Mouse (Mus musculus): ENCODE data around the gene Xpr1. TPM values are rescaled to one million over a fixed set of nuclear protein-coding genes. Genes with fewer than 3 reads are reported as not detected.

Gene Xpr1
- polyA plus RNA-seq, 1 experiment from 2014 or later, result 7.5 TPM

GRCm38 (mm10) chr1:155320091-155320833 lies 97.0 kb downstream of the Xpr1 start:
- Histone ChIP-seq H3K9ac (ENCODE audit: low read length) (no peak overlapping the region), H3K27ac (ENCODE audit: low read length) (no peak overlapping the region), H3K4me3 (ENCODE audit: low read length) (no peak overlapping the region), H3K9me3 (ENCODE audit: control insufficient read depth, low read length) (no peaks in the 10 kb centered on the region), H3K27me3 (ENCODE audit: control insufficient read depth, insufficient read depth, low read depth, low read length) (no peaks in the 10 kb centered on the region), H3K4me2 (ENCODE audit: low read depth, low read length) (no peak overlapping the region), H3K4me1 (replicated peaks; ENCODE audit: control insufficient read depth, insufficient read depth, low read length) (no peaks in the 10 kb centered on the region), H3K36me3 (ENCODE audit: control insufficient read depth, insufficient read depth, low read length) (no peaks in the 10 kb centered on the region)
- WGBS, result 57% methylated on average over 7 of the region's 7 CpGs
- ATAC-seq (ENCODE audit: low read depth), result no peak

GRCm38 (mm10) chr1:155319513-155319912 lies 97.7 kb downstream of the Xpr1 start:
- H3K27me3 ChIP-seq (ENCODE audit: control insufficient read depth, insufficient read depth, low read depth, low read length), result no peaks in the 10 kb centered on the region
- H3K27ac ChIP-seq (ENCODE audit: low read length), result no peak overlapping the region
- no peak overlapping the region for H3K9ac ChIP-seq (ENCODE audit: low read length)
- H3K36me3 ChIP-seq (ENCODE audit: control insufficient read depth, insufficient read depth, low read length), result no peaks in the 10 kb centered on the region
- no peak overlapping the region for H3K4me2 ChIP-seq (ENCODE audit: low read depth, low read length)
- H3K4me1 ChIP-seq (replicated peaks; ENCODE audit: control insufficient read depth, insufficient read depth, low read length), result no peaks in the 10 kb centered on the region
- no peaks in the 10 kb centered on the region for H3K9me3 ChIP-seq (ENCODE audit: control insufficient read depth, low read length)
- H3K4me3 ChIP-seq (ENCODE audit: low read length), result no peak overlapping the region
- WGBS, result 73% methylated on average over 4 of the region's 4 CpGs
- no peak for ATAC-seq (ENCODE audit: low read depth)

GRCm38 (mm10) chr1:155311672-155312071 lies 105.5 kb downstream of the Xpr1 start:
- H3K4me1 ChIP-seq (replicated peaks; ENCODE audit: control insufficient read depth, insufficient read depth, low read length), result no peaks in the 10 kb centered on the region
- WGBS, result 72% methylated on average over 3 of the region's 3 CpGs
- ATAC-seq (ENCODE audit: low read depth), result no peak
- no peak overlapping the region for H3K4me2 ChIP-seq (ENCODE audit: low read depth, low read length)
- no peaks in the 10 kb centered on the region for H3K27me3 ChIP-seq (ENCODE audit: control insufficient read depth, insufficient read depth, low read depth, low read length)
- no peak overlapping the region for H3K9ac ChIP-seq (ENCODE audit: low read length)
- no peaks in the 10 kb centered on the region for H3K9me3 ChIP-seq (ENCODE audit: control insufficient read depth, low read length)
- no peak overlapping the region for H3K27ac ChIP-seq (ENCODE audit: low read length)
- H3K4me3 ChIP-seq (ENCODE audit: low read length), result no peak overlapping the region
- H3K36me3 ChIP-seq (ENCODE audit: control insufficient read depth, insufficient read depth, low read length), result no peaks in the 10 kb centered on the region; the same call in 1 of the 2 replicates

GRCm38 (mm10) chr1:155306879-155307278 lies 110.3 kb downstream of the Xpr1 start:
- Histone ChIP-seq H3K4me3 (ENCODE audit: low read length) (no peak overlapping the region), H3K9ac (ENCODE audit: low read length) (no peak overlapping the region), H3K4me1 (replicated peaks; ENCODE audit: control insufficient read depth, insufficient read depth, low read length) (no peaks in the 10 kb centered on the region), H3K36me3 (ENCODE audit: control insufficient read depth, insufficient read depth, low read length) (no peaks in the 10 kb centered on the region; the same call in 1 of the 2 replicates), H3K27ac (ENCODE audit: low read length) (no peak overlapping the region), H3K27me3 (ENCODE audit: control insufficient read depth, insufficient read depth, low read depth, low read length) (no peaks in the 10 kb centered on the region), H3K9me3 (ENCODE audit: control insufficient read depth, low read length) (no peaks in the 10 kb centered on the region), H3K4me2 (ENCODE audit: low read depth, low read length) (no peak overlapping the region)
- no peak for ATAC-seq (ENCODE audit: low read depth)
- WGBS, result 72% methylated on average over 3 of the region's 3 CpGs

GRCm38 (mm10) chr1:155303402-155303801 lies 113.8 kb downstream of the Xpr1 start:
- Histone ChIP-seq H3K9me3 (ENCODE audit: control insufficient read depth, low read length) (no peaks in the 10 kb centered on the region), H3K4me3 (ENCODE audit: low read length) (no peak overlapping the region), H3K4me2 (ENCODE audit: low read depth, low read length) (no peak overlapping the region), H3K4me1 (replicated peaks; ENCODE audit: control insufficient read depth, insufficient read depth, low read length) (no peaks in the 10 kb centered on the region), H3K27me3 (ENCODE audit: control insufficient read depth, insufficient read depth, low read depth, low read length) (no peaks in the 10 kb centered on the region), H3K9ac (ENCODE audit: low read length) (no peak overlapping the region), H3K27ac (ENCODE audit: low read length) (no peak overlapping the region), H3K36me3 (ENCODE audit: control insufficient read depth, insufficient read depth, low read length) (no peaks in the 10 kb centered on the region; the same call in 1 of the 2 replicates)
- whole genome bisulfite sequencing, result 76% methylated on average over 2 of the region's 2 CpGs
- ATAC-seq (ENCODE audit: low read depth), result no peak

GRCm38 (mm10) chr1:155297615-155298014 lies 119.6 kb downstream of the Xpr1 start:
- H3K27me3 ChIP-seq (ENCODE audit: control insufficient read depth, insufficient read depth, low read depth, low read length), result no peaks in the 10 kb centered on the region
- H3K9ac ChIP-seq (ENCODE audit: low read length), result no peak overlapping the region
- H3K4me1 ChIP-seq (replicated peaks; ENCODE audit: control insufficient read depth, insufficient read depth, low read length), result no peaks in the 10 kb centered on the region
- no peak for ATAC-seq (ENCODE audit: low read depth)
- H3K36me3 ChIP-seq (ENCODE audit: control insufficient read depth, insufficient read depth, low read length), result no peaks in the 10 kb centered on the region
- H3K4me2 ChIP-seq (ENCODE audit: low read depth, low read length), result no peak overlapping the region
- H3K4me3 ChIP-seq (ENCODE audit: low read length), result no peak overlapping the region
- no peak overlapping the region for H3K27ac ChIP-seq (ENCODE audit: low read length)
- no peaks in the 10 kb centered on the region for H3K9me3 ChIP-seq (ENCODE audit: control insufficient read depth, low read length)
- WGBS, result 89% methylated on average over 5 of the region's 5 CpGs

GRCm38 (mm10) chr1:155297203-155297602 lies 120.0 kb downstream of the Xpr1 start:
- H3K4me2 ChIP-seq (ENCODE audit: low read depth, low read length), result no peak overlapping the region

GRCm38 (mm10) chr1:155293446-155293845 lies 123.8 kb downstream of the Xpr1 start:
- Histone ChIP-seq H3K9me3 (ENCODE audit: control insufficient read depth, low read length) (no peaks in the 10 kb centered on the region), H3K27me3 (ENCODE audit: control insufficient read depth, insufficient read depth, low read depth, low read length) (no peaks in the 10 kb centered on the region), H3K27ac (ENCODE audit: low read length) (no peak overlapping the region), H3K9ac (ENCODE audit: low read length) (no peak overlapping the region), H3K4me3 (ENCODE audit: low read length) (no peak overlapping the region), H3K4me1 (replicated peaks; ENCODE audit: control insufficient read depth, insufficient read depth, low read length) (no peaks in the 10 kb centered on the region), H3K36me3 (ENCODE audit: control insufficient read depth, insufficient read depth, low read length) (peaks cover 3% of the 10 kb centered on the region; the same call in 1 of the 2 replicates), H3K4me2 (ENCODE audit: low read depth, low read length) (no peak overlapping the region)
- WGBS, result 12% methylated on average over 3 of the region's 3 CpGs
- ATAC-seq (ENCODE audit: low read depth), result peak; percentile 52; the same call in 1 of the 2 replicates

More at GRCm38 (mm10) chr1:155297203-155297602, 120.0 kb downstream of the Xpr1 start:
- ATAC-seq (ENCODE audit: low read depth), result no peak
- Histone ChIP-seq H3K27ac (ENCODE audit: low read length) (no peak overlapping the region), H3K27me3 (ENCODE audit: control insufficient read depth, insufficient read depth, low read depth, low read length) (no peaks in the 10 kb centered on the region), H3K36me3 (ENCODE audit: control insufficient read depth, insufficient read depth, low read length) (no peaks in the 10 kb centered on the region), H3K9ac (ENCODE audit: low read length) (no peak overlapping the region), H3K4me3 (ENCODE audit: low read length) (no peak overlapping the region), H3K9me3 (ENCODE audit: control insufficient read depth, low read length) (no peaks in the 10 kb centered on the region), H3K4me1 (replicated peaks; ENCODE audit: control insufficient read depth, insufficient read depth, low read length) (no peaks in the 10 kb centered on the region)
- 83% methylated on average over 2 of the region's 2 CpGs for WGBS

- ATAC-seq (ENCODE audit: low read depth), result no peak
- Histone ChIP-seq H3K36me3 (ENCODE audit: control insufficient read depth, insufficient read depth, low read length) (peaks cover 9% of the 10 kb centered on the region), H3K9ac (ENCODE audit: low read length) (no peak overlapping the region), H3K4me2 (ENCODE audit: low read depth, low read length) (no peak overlapping the region), H3K27me3 (ENCODE audit: control insufficient read depth, insufficient read depth, low read depth, low read length) (no peaks in the 10 kb centered on the region), H3K27ac (ENCODE audit: low read length) (no peak overlapping the region), H3K9me3 (ENCODE audit: control insufficient read depth, low read length) (no peaks in the 10 kb centered on the region), H3K4me3 (ENCODE audit: low read length) (no peak overlapping the region), H3K4me1 (replicated peaks; ENCODE audit: control insufficient read depth, insufficient read depth, low read length) (no peaks in the 10 kb centered on the region)
- 83% methylated on average over 1 of the region's 1 CpGs for WGBS
These were observed 127.8 kb downstream of the Xpr1 start for GRCm38 (mm10) chr1:155289411-155289810.

Data from lung, embryonic 16.5 days (tissue).